Mouse (Mus musculus) olfactory bulb, adult 2 months (tissue): ENCODE data around the gene C1qtnf3.

Experiments
- CTCF ChIP-seq: fragments of 200-500 bp; IDR thresholded peaks from 2 replicates; pipeline ENCODE4 v1.5.1; 2012; ENCODE audit warnings: low read depth, mild to moderate bottlenecking, low read length, moderate library complexity; ENCODE audit not compliant: insufficient read depth
- POLR2A ChIP-seq: fragments of 200-500 bp; IDR thresholded peaks from 2 replicates; pipeline ENCODE4 v1.6.1; 2012; ENCODE audit warnings: mild to moderate bottlenecking, low read depth, low read length, moderate library complexity; ENCODE audit not compliant: insufficient read depth

DNA sequence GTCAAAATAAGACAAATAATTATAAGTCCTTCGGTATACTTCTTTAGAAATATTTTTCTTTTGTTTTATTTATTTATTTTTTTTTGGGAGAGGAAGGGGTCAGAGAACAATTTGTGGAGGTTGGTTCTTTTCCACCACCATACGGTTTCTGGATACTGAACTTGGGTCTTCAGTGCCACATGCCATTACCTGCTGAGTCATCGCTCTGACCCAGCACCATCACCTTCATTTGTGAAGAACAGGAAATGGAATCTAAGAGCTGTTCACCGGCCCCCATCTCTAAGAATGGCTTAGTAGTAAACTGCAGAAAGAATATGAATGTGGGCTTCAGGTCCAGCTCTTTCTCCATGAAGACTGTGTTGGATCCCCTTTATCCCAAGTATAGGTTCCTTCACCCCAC is 49.8 kb upstream of the C1qtnf3 start:
- TF ChIP-seq CTCF (no peak), POLR2A (no peak)
